Mouse (Mus musculus) spleen, adult 2 months (tissue): ENCODE data around the gene Tfpi2.

Experiments used
- CTCF ChIP-seq: fragments of 200-500 bp; IDR thresholded peaks from 2 replicates; pipeline ENCODE4 v1.5.1; 2011; ENCODE audit warnings: mild to moderate bottlenecking, inconsistent platforms; ENCODE audit not compliant: insufficient read depth, insufficient read length, insufficient replicate concordance; ENCODE audit errors: extremely low read depth
- POLR2A ChIP-seq: fragments of 200-500 bp; IDR thresholded peaks from 2 replicates; pipeline ENCODE4 v1.6.1; 2011; ENCODE audit warnings: low read depth, low read length, inconsistent platforms

DNA sequence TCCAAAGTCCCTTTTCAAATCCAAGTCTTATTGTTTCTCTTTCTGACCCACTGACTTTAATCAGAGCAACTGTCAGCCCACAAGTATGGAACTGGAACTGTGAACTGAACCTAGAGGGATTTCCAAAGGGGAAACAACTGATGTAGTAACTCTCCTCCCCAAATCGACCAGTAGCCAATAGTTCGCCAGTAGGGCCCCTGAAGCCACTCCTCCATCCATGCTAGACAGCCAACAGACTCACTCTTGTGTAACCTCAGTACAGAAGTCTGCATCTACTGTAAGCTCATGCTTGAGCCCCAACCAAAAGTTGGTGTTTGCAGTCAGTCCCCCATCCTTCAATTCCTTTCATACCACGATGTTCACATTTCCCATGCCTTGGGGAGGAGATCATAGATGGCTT, 12.0 kb upstream of the Tfpi2 start:
- TF ChIP-seq POLR2A (no peak), CTCF (no peak)
